Mouse (Mus musculus) fibroblast of lung, adult 2 months (primary cell): ENCODE measurements around the gene Cnot4.

ENCODE experiments used
- DNase-seq: peaks from one replicate; pipeline ENCODE4 v3.0.0-alpha.2; 2011; ENCODE audit warnings: low read depth

Cnot4 gene

DNA sequence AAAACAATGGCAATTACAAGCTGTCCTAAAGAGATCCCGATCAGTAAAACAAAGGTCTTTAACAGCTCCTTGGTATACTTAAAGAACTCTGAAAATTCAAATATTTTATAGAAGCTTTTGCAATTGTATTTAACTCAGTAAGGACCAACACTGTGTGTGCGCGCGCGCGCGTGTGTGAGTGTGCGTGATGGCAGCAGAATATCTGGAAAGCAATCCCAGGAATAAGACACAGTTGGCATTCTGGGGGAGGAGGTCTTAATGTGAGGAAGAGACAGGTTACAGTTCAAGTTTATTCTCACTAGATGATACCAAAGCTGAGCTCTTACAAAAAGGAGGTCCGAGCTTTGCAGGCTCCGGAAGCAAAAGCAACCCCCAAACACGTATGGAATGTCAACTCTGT lies 100.2 kb downstream of the Cnot4 start:
- DNase-seq, result no peak

DNA sequence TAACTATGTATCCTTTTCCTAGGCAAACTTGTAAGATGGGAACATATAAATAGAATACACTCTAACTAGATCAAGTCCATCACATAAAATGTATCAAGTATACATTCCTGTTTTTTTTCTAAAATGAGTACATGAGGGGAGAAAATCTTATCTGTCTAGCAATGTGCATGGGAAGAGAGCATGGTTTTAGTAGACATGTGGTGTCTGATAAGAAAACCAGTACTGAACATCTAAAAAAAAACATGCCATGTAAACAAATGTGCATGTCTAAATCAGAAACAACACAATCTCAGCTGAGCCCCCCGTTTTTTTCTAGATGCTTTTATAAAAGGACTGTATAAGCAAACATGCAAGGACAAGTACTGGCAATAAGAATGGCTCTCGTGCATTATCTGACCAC lies 100.8 kb downstream of the Cnot4 start:
- no peak for DNase-seq

DNA sequence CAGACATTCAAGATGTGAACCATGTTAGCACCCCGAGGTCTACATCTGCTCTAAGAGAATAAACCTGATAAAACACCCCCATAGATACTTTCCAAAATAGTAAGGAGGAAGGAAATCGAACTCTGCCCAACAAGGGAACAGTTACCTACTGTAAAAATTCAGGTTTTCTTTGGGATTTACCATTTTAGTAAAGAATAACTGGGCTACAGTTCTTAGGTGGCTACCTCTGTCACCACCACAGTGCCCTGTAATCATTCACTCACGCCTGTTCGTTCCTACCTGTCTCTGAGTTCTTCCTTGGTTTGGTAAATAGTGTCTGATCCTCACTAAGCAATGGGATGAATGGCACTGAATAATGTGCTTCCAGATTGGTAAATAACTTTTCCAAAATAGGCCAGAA lies 102.7 kb downstream of the Cnot4 start:
- DNase-seq, result no peak

DNA sequence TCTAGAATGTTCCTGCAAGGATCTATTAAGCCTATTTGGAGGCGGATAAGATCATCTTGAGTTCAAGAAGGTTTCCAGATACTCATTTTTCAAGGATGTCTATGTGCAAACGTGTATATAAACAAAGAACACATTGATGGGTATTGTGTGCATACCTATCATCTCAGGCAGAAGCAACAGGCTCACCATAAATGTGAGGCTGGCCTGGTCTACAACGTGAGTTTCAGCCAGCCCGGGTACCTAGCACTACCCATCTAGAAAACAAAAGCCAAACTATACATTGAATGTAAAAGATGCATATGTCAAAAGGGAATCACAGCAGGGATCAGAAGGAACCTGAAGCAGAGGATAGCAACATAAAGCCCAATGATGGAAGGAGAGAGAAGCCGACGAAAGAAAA lies 103.3 kb downstream of the Cnot4 start:
- no peak for DNase-seq

DNA sequence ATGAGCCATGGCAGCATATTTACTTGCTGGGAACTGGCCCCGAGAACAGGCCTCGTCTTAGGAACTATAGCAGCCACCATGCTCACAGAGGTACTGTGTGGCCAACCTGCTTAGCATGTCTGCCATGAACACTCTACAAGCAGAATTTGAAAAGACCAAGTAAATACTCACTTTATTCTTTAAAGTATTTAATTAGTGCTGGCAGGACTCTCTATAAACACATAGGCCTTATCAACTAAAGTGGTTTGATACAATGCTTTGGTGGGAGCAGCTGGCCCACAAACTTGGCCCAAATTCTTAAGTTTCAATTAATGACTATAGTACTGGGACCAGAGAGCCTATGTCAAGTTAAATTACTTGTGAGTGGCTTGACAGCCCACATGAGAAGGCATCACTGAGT lies 105.5 kb downstream of the Cnot4 start:
- DNase-seq, result no peak

DNA sequence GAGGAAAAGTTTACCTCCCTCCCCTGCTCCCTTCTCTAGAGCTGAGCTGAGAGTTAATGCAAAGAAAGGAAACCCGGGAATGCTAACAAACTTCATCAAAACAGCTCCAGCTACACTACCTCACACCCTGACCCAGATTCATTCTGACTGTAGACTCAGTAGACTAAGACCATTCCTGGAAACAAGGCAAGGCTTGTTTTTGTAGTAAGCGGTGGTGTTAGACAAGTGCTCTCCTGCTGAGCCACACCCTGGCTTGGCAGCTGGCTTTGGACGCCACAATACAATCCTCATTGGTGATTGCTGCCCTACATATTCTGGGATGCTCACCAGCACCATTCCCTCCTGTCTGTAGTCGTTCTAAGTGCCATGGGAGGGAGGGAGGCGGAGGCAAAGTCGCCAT lies 106.3 kb downstream of the Cnot4 start:
- DNase-seq, result peak; percentile 60

DNA sequence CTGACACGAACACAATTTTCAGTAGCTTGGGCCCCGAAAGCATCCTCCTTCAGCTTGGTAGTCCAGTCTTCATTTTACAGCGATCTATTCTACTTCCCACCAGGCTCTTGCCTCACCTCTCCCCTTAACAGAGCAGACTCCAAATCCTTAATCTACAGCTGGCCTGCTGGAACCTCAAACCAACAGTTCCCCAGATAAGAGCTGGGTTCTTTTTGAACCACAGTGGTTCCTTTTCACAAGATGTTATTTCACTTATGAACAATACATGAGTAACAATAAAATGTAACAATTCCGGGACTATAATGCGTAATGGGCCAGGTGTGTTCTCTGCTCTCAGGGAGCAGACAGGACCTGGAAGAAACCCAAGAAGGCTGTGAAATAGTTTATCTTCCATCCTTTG lies 116.9 kb downstream of the Cnot4 start:
- DNase-seq, result no peak

DNA sequence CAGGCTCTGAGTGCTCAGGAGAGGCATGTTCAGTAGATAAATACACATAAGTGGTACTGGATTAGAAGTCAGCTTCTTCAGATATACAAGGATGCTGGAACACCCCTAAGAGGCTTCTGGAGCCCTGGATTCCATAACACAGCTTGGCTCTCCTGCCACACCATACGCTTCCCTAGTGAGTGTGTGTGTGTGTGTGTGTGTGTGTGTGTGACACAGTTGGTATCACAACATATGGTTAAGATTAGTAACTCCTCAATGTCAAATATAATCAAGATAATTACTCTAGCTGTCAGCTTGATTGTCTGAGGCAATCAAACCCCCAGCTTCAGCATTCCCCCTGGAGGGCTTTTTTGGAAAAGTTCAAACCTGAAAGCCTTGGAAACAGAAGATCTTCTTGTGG lies 121.6 kb downstream of the Cnot4 start:
- no peak for DNase-seq

DNA sequence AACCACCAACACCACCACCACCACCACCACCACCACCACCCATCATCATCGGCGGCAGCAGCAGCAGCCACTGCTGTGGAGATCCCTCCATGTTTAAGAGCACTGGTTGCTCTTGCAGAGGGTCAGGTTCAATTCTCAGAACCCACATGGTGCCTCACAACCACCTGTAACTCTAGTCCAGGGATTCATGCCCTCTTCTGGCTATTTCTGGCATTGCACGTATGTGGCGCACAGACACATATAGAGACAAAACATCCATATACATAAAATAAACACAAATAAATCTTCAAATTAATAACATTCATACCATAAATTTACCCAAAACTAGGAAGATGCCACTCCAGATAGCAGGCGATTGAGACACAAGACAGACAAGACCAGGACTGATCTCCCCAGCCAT lies 122.8 kb downstream of the Cnot4 start:
- DNase-seq, result no peak

DNA sequence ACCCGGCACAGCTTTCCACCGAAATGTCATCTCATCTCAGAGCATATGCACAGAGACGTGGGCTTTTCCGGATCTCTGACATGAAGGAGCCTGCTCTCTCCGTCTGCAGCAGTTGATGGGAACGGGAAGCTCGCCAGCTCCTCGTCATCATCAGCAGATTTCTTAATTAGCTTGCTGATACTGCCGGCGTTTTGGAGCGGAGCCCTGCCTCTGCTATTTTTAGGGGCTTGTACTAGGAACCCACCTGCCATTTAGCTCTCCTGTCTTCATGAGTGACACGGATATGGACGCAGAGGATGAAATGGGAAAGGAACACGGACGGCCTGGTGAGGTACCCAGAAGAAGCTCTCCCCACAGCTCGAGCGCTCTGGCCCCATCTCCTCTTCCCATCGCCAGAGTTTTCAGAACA lies 131.3 kb downstream of the Cnot4 start:
- no peak for DNase-seq

DNA sequence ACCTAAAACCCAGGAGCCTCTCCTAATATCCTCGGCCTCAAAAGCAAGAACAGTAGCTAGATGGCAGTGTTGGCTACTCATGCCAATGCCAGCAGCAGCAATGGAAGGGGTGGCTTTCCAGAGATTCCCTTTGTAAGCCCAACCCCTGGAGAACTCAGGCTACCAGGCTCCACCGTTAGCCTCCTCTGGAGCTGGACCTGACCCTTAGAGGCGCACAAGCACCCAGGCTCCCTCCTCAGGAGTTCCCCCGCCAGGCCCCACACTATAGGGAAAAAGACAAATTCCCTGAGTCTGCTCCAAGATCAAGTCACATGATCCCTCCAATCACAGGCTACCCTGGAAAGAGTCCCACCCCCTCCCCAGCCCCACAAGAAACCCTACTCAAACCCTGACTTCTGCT lies 134.4 kb downstream of the Cnot4 start:
- DNase-seq, result peak; percentile 33

DNA sequence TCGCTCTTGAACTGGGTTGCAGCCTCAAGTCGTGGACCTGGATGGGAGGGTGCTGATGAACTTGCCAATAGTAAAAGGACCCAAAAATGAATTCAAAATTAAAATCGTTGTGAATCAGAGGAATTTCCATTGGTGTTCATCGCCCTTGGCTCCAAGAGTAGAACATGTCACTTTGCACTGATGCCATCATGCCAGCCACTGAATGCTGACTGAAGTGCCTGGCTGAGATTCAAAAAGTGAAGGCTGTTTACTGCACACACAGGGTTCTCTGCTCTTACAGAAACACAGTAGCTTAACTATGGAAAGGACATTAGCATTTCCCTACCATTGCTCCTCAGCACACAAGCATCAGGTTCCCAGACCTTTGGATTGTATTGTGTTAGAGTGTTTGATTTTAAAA lies 137.0 kb downstream of the Cnot4 start:
- no peak for DNase-seq

DNA sequence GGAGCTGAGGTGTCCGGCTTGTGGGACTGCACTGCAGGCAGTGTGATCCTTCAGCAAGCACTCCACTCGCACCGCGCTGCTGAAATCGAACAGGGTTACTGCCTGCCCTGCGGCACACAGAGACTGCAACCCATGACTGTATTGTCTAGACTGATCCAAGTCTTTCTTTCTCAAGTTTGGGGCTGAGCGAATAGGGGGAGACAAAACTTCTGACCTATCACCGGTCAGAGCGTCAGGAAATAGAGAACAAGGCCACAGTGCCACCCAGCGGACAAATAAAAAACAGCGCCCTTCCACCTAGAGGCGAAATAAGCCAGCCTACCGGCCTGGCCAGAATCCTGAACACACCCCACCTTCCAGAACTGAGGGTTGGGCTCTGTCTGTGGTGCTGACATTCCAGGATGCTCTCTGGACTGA lies 138.3 kb downstream of the Cnot4 start:
- DNase-seq, result peak; percentile 81

DNA sequence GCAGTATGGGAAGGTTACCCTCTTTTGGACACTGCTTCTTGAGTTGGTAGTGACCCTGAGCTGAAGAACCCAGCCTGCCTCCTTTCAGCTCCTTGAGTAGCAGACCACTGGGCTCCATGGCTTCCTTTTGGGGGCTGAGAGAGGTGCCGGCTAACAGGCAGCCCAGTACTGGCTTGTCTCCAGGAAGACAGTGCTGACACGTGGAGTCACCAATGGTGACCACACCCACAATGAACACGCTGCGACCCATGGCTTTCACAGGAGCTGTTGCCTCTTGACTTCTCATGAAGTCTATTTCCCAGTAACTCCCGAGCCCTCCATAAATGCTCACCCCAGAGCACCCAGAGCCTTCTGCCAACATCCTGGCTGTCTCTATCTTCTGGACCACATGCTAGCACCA lies 138.8 kb downstream of the Cnot4 start:
- DNase-seq, result no peak

DNA sequence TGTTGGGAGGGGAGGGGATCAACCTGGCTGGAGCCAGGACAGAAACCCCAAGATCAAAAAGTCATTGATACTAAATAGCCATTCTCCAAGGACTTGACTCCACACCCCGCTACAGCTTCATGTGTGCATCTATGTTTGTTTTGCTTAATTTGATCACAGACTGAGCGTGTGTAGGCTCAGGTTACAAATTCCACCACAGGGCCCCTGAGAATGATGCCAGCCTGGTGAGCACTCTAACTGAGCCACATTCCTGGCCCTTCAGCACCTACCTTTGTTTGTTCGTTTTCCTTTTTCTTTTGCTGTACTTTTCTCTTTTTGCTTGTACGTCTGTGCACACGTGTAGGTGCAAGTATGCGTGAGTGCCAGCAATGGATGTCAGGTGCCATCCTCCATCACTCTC lies 144.3 kb downstream of the Cnot4 start:
- no peak for DNase-seq

DNA sequence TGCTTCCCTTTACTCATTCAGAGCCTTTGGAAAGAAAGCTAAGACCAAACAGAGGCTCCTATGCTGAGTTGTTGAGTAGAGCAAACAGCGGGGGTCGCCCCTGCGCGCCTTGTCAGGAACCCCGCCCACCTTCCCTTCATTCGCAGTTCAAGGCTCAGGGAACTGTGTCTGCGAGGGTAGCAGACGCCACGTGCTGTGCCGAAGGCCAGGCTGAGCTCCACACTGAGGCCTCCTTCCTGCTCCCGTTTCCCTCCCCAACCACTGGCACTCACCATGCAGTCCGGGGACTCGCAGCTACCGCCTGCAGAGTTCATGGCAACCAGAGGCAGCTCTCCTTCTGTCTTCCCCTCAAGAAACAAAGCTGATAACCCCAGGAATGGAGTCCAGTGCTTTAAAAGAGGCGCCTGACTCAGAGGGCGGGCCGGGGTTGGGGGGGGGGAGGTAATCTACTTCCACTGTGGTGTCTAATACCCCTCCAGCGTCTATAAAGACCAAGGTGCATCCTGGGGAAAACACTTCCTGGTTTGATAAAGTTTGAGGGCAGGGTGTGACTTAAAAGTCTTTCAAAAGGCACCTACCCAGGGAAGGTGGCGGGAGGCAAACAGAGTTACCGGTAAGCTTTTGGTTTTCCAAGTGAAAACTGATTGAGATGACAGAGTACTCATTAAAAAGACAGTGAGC lies 145.3 kb downstream of the Cnot4 start, which contains the start of gene Slc23a4:
Slc23a4 (minus strand) TSS at position 324 of the 681 bp plus-strand sequence.
- no peak for DNase-seq

DNA sequence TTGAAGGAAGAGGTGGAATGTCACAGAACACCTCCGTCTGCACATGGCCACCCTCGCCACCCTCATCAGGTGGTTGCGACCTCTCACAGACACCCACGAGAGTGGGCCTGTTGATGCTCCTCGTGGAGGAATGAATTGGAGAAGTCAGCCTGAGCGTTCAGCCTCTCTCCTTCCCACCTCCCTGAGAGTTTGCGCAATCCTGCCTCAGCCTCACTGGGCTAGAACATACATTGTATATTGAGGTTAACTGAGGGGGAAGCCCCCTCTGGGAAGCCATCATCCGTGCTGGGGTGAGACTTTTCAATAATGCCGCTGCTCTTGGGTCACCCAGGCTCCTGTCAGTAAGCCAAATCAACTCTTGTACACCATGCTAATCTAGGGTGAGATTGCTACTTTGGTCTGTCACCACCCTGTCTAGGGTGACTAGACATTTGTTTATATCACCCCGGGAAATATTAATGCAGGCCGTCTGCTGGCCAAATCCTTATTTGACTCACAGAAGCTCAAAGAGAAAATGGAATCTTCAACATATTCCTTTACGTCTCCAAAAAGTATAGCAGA lies 146.4 kb downstream of the Cnot4 start:
- no peak for DNase-seq

DNA sequence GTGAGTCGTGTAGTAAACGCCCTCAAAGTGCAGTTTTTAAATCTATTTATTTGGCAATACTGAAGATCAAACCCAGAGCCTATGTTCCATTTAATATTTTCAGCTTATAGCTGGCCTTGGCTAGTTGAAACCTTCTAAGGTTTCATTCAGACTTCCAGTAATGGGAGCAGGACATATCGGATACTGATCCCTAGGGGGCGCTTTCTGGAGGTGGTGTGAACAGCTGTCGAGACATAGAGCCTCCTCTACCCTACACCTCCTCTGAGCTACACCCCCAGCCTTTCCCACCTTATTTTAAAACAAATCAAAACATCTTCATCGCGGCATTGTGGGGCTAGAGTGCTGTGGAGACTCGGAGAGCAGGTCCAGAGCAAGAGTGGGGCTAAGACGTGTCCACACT lies 152.9 kb downstream of the Cnot4 start:
- no peak for DNase-seq

DNA sequence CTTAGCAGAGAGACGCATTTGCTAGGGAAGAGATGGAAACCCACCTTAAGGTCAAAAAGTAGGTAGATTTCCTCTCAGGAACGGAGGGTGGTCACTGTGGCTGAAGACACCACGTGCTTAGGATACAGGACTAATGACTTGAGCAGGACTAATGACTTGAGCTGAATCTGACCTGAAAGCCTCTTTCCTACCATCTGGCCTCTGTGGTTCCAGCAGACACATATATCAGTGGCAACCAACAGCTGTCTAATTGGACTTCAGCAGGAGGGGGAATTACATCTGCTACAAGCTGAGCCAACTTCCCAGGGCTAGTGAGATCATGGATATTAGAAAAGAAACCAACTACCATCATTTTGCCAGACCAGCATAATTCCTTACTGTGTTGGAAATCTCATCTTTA lies 154.2 kb downstream of the Cnot4 start:
- DNase-seq, result no peak
